Mouse (Mus musculus) cerebral cortex, adult 2 months (tissue): ENCODE measurements around the gene S1pr1.

Source experiments
- WGBS: fragments of 180-500 bp; shearing (Covaris S2); methylation state at CpG from one replicate; pipeline ENCODE4 v1.1.7; 2018; 5-methylcytosine and 5-hydroxymethylcytosine counted together

S1pr1 gene

GRCm38 (mm10) chr3:115674665-115675064, 40.2 kb downstream of the S1pr1 start:
- WGBS, result 92% methylated on average over 5 of the region's 5 CpGs

GRCm38 (mm10) chr3:115673663-115674157, 41.2 kb downstream of the S1pr1 start:
- WGBS, result 62% methylated on average over 13 of the region's 13 CpGs

GRCm38 (mm10) chr3:115672965-115673662, 41.8 kb downstream of the S1pr1 start:
- 43% methylated on average over 9 of the region's 9 CpGs for WGBS

- 69% methylated on average over 1 of the region's 1 CpGs for WGBS
Observed at GRCm38 (mm10) chr3:115669230-115669629, 45.6 kb downstream of the S1pr1 start.

GRCm38 (mm10) chr3:115667182-115667581, 47.7 kb downstream of the S1pr1 start:
- 81% methylated on average over 2 of the region's 2 CpGs for WGBS

GRCm38 (mm10) chr3:115666547-115666946, 48.3 kb downstream of the S1pr1 start:
- 72% methylated on average over 8 of the region's 8 CpGs for WGBS

GRCm38 (mm10) chr3:115664497-115664896, 50.4 kb downstream of the S1pr1 start:
- WGBS, result 77% methylated on average over 3 of the region's 3 CpGs

GRCm38 (mm10) chr3:115660701-115661460, 54.0 kb downstream of the S1pr1 start:
- WGBS, result 33% methylated on average over 9 of the region's 9 CpGs
